Mouse (Mus musculus) G1E (cell line): ENCODE measurements around the gene Gm17428. TPM values are rescaled to one million over a fixed set of nuclear protein-coding genes. Genes with fewer than 3 reads are reported as not detected.

Source experiments
- ATAC-seq: 2 replicates; pipeline ENCODE4 v1.8.0; 2016; ENCODE audit warnings: mild to moderate bottlenecking; ENCODE audit not compliant: insufficient number of reproducible peaks, poor library complexity, low FRiP score, severe bottlenecking; ENCODE audit errors: extremely low read depth
- DNase-seq: peaks from one replicate; pipeline ENCODE4 v3.0.0; 2012; ENCODE audit warnings: low spot score
- H3K27me3 ChIP-seq: 2 replicates; pipeline ENCODE4 v1.6.1; 2012; ENCODE audit warnings: mild to moderate bottlenecking, low read length, inconsistent platforms; ENCODE audit not compliant: insufficient read depth
- H3K36me3 ChIP-seq: replicated peaks from 2 replicates; pipeline ENCODE3; 2012; ENCODE audit warnings: mild to moderate bottlenecking, inconsistent platforms
- H3K4me1 ChIP-seq: 2 replicates; pipeline ENCODE4 v1.6.1; 2012; ENCODE audit warnings: low read depth, low read length, inconsistent platforms, mixed read lengths; ENCODE audit not compliant: insufficient read depth
- H3K4me3 ChIP-seq: 2 replicates; pipeline ENCODE4 v1.5.1; 2012; ENCODE audit warnings: low read depth, mild to moderate bottlenecking, inconsistent platforms, low read length, moderate library complexity, mixed read lengths
- H3K9me3 ChIP-seq: replicated peaks from 2 replicates; pipeline ENCODE4 v1.6.1; 2012; ENCODE audit warnings: inconsistent platforms
- CTCF ChIP-seq: IDR thresholded peaks from 2 replicates; pipeline ENCODE4 v1.5.1; 2012; ENCODE audit warnings: low read depth, low read length, inconsistent platforms, mixed read lengths
- GATA1 ChIP-seq: IDR thresholded peaks from 2 replicates; pipeline ENCODE4 v1.6.1; 2012; ENCODE audit warnings: borderline replicate concordance, low read length, inconsistent platforms, mixed read lengths
- GATA2 ChIP-seq: IDR thresholded peaks from 2 replicates; pipeline ENCODE4 v1.6.1; 2012; ENCODE audit warnings: low read depth, low read length, inconsistent platforms, borderline replicate concordance
- POLR2AphosphoS5 ChIP-seq: IDR thresholded peaks from 2 replicates; pipeline ENCODE4 v1.6.1; 2012; ENCODE audit warnings: low read depth, low read length, inconsistent platforms; ENCODE audit not compliant: insufficient replicate concordance
- TAL1 ChIP-seq: conservative IDR thresholded peaks from 2 replicates; pipeline ENCODE4 v1.6.1; 2012; ENCODE audit warnings: low read depth, low read length, inconsistent platforms, mixed read lengths
- polyA plus RNA-seq: library from polyadenylated mRNA; stranded (reverse); fragments of >175 nt; gene quantifications from 2 replicates; pipeline ENCODE4 v1.2.3, GENCODE M21; 2012
- total RNA-seq, 2 experiments: library from RNA; stranded (forward) in 1 of 2; stranded (reverse) in 1 of 2; fragments of 200-1000 nt in 1 of 2; fragments of >200 nt in 1 of 2; fragmentation: Nextera tagmentation in 1 of 2; gene quantifications; 2 replicates each; pipeline ENCODE4 v1.2.3; 2014 to 2017

The Gm17428 gene
- total and polyA plus RNA-seq, 3 experiments, result not detected

DNA sequence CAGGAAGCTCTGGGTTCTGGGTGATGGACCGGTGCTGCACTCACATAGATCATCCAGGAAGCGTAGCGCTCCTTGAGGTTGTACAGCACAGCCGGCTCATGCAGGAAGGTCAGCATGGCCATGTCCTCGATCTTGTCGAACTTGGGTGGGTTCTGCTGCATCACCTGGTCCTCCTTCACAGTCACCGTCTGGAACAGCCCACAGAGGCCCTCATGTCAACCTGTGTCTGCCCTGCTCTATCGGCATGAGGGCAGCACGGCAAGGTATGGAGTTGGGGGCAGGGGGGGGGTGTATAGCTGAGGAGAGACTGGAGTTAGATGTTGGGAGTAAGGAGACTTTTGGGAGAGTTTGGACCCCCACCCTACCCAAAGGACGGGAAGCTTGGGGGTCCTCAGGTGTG lies 15.5 kb downstream of the Gm17428 start:
- no peak for TF ChIP-seq GATA1
- TF ChIP-seq GATA2, result no peak
- TF ChIP-seq POLR2AphosphoS5, result no peak
- no peak for TF ChIP-seq CTCF
- TF ChIP-seq TAL1, result no peak
- DNase-seq, result no peak
- H3K36me3 ChIP-seq, result no peaks in the 10 kb centered on the region
- H3K4me1 ChIP-seq, result no peaks in the 10 kb centered on the region
- H3K4me3 ChIP-seq, result no peak overlapping the region
- H3K9me3 ChIP-seq, result no peaks in the 10 kb centered on the region
- H3K27me3 ChIP-seq, result peaks cover 43% of the 10 kb centered on the region; the same call in 1 of the 2 replicates
- ATAC-seq, result no peak

DNA sequence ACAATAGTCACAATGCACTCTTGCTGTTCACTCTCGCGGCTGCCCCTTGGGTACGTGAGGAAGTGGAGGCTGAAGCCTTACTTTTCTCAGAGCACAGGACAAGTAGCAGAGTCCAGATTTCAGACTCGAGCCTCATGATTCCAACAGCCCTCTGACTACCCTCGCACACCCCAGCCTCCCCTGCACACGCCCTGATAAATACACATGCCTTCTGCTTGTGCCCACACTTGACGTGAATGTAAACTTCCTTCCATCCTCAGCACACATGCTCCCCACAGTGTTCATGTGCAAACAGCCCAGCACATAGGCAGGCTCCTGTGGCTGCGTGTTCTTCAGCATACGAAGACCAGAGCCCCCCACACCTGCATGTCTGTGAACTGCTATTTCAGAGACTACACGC lies 16.9 kb downstream of the Gm17428 start:
- Histone ChIP-seq H3K27me3 (peaks cover 38% of the 10 kb centered on the region; the same call in 1 of the 2 replicates), H3K36me3 (no peaks in the 10 kb centered on the region), H3K4me3 (no peak overlapping the region), H3K9me3 (no peaks in the 10 kb centered on the region), H3K4me1 (no peaks in the 10 kb centered on the region)
- ATAC-seq (no peak), DNase-seq (no peak)
- TF ChIP-seq TAL1 (no peak), GATA1 (no peak), CTCF (no peak), GATA2 (no peak), POLR2AphosphoS5 (no peak)

DNA sequence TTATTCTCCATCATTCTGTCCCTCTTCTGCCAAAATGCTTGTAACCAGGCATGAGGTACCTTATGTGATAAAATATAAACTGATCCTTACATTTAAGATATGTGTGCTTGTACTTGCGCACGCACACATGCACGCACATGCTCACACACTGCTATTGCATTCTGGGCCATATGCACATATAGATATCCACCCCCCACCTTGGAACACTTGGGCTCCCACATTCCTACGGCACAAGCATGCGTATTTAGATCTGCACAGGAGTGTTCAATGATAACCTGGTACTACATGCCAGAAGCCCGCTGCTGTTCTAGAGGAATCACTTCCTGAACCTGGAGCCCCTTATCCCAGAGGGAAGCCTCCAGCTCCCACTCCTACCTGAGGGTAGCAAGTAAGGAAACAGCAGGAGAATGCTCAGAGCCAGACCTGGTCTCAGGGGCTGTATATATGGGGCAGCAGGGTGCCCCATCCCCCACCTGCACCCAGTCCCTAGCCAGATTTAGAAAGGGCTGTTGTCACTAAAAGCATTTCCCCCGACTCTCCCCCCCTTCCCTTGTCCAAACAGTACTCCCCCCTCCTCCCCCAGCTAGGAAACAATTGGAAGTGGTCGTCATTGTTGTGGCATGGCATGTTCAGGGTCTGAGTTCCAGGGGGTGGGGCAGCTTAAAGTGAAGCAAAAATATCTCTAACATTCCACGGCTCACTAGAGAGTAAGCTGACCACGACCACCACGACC lies 17.6 kb downstream of the Gm17428 start, which contains the start of gene Myh7:
TSS of gene Myh7 (minus strand) at position 491 of the 733 bp plus-strand sequence.
- Histone ChIP-seq H3K36me3 (no peaks in the 10 kb centered on the region), H3K27me3 (peaks cover 38% of the 10 kb centered on the region; the same call in 1 of the 2 replicates), H3K9me3 (no peaks in the 10 kb centered on the region), H3K4me3 (no peak within 1 kb of the TSS), H3K4me1 (no peaks in the 10 kb centered on the region)
- TF ChIP-seq GATA1 (no peak), GATA2 (no peak), POLR2AphosphoS5 (no peak), TAL1 (no peak), CTCF (no peak)
- DNase-seq (no peak), ATAC-seq (no peak)

DNA sequence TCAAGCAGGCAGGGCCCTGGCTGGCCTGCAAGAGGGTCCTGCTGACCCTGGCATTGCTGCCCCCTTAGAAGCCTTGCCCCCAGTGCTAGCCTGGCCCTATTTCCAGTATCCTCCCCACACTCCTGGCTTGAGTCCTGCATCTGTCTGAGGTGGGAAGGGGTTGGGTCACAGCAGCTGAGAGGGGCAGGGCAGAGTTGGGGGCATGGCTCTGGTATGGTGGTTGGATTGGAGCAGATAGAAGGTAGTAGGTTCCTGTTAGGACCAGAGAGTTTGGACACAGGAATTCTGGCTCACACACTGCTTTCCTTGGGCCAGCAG lies 18.1 kb downstream of the Gm17428 start:
- H3K4me3 ChIP-seq, result no peak overlapping the region
- DNase-seq (no peak), ATAC-seq (no peak)
- peaks cover 38% of the 10 kb centered on the region; the same call in 1 of the 2 replicates for H3K27me3 ChIP-seq
- no peaks in the 10 kb centered on the region for H3K36me3 ChIP-seq
- TF ChIP-seq GATA1, result no peak
- TF ChIP-seq POLR2AphosphoS5, result no peak
- TF ChIP-seq GATA2, result no peak
- no peak for TF ChIP-seq CTCF
- no peak for TF ChIP-seq TAL1
- no peaks in the 10 kb centered on the region for H3K4me1 ChIP-seq
- no peaks in the 10 kb centered on the region for H3K9me3 ChIP-seq

DNA sequence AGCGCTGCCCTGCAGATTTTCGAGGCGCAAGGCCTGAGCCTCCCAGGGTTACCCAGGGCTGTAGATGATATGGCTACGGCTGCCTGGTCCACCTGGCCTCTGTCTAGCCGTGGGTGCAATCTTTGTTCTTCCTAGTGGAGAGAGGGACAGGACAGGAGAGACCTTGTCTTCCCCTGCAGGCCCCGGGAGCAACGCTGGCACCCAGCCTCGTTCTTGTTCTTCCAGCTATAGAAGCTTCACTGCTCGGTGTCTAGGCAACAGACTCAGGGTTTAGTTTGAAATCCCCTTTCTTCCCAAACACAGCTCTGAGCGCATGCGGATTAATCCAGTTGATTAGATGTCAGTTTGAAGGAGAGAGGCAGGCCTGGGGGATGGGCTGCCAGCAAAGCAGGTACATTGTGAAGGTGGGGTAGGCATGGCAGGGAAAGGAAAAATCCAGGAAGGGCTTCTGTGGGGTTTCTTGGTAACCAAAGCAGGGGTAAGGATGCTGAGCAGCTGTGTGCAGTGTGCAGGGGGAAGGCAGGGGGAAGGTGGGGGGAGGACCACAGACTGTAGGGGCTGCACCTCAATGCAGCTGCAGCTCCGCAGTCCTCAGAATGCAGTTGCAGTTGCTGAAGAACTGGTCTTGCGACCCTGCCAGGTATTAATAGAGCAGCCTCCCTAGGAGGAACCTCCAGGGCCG lies 18.9 kb downstream of the Gm17428 start:
- Histone ChIP-seq H3K27me3 (peaks cover 38% of the 10 kb centered on the region; the same call in 1 of the 2 replicates), H3K36me3 (no peaks in the 10 kb centered on the region)

DNA sequence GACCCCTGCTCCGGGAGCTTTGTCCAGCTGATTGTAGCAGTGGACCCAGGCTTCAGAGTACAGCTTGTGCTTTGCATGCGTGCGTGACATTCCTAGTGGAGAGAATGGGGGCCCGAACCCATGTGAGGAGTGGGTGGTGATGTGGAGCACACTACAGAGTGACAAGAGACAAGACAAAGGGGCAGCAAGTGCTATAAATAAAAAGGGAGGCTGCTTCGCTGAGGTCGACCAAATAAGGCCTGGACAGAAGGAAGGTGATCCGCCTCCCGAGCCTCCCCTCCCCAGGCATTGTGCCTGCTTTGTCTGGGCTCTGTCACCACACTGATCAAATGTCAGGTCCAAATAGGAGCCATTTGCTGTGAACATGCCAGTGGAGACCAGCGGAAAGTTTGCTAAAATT lies 20.1 kb downstream of the Gm17428 start:
- TF ChIP-seq TAL1, result no peak
- peaks cover 37% of the 10 kb centered on the region; the same call in 1 of the 2 replicates for H3K27me3 ChIP-seq
- DNase-seq (no peak), ATAC-seq (no peak)
- no peaks in the 10 kb centered on the region for H3K9me3 ChIP-seq
- no peaks in the 10 kb centered on the region for H3K36me3 ChIP-seq
- no peaks in the 10 kb centered on the region for H3K4me1 ChIP-seq
- no peak overlapping the region for H3K4me3 ChIP-seq

More for the DNA sequence above, 18.9 kb downstream of the Gm17428 start:
- no peak for ATAC-seq
- no peaks in the 10 kb centered on the region for H3K9me3 ChIP-seq
- no peak overlapping the region for H3K4me3 ChIP-seq
- no peaks in the 10 kb centered on the region for H3K4me1 ChIP-seq
- TF ChIP-seq GATA2 (no peak), POLR2AphosphoS5 (no peak), CTCF (no peak), TAL1 (no peak), GATA1 (no peak)
- no peak for DNase-seq
